Mouse (Mus musculus): Measurements from ENCODE around the gene Rgs17.

The Rgs17 gene

GRCm38 (mm10) chr10:5823740-5824491, 98.3 kb downstream of the Rgs17 start, which contains the start of gene Mtrf1l:
Gene Mtrf1l (minus strand): TSS chr10:5823910.
- peak; percentile 97 for DNase-seq (ENCODE audit: low spot score)

DNA sequence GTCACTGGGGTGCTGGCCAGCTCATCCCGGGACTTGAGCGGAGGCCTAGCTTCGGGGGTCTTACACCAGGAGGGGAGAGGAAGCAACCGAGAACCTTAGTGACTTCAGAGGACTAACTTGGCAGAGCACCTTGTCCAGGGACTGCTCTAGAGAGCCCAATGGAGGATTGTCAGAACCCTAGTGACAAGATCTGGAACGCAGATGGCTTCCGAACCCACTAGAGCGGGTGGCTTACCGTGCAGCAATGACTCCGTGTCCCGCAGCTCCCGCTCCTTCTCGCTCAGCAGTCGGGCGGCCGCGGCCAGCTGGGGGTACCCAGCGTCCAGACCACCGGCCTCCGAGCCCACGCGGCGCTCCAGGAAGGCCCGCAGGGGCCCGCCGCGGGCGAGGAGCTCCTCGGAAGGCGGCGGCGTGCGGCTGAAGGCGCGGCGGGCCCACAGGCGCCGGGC, 98.9 kb downstream of the Rgs17 start:
- no peak for DNase-seq (ENCODE audit: low spot score)

DNA sequence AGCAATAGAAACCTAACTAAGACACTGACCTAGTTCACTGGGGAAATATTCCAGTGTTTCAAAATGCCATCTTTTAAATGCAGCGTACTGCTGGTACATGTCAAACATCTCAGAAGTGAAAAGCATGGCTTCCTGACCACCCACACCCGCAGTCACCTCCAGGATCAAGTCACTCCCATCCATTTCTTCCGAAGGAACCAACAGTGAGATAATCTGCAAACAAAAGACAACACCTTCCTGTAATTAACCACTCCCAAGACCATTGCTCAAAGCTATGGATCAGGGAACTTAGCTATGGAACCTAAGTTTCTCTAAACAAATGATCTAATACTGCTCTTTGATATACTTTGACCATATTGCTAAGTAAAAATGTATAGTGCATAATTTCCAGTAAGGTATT, 103.4 kb downstream of the Rgs17 start:
- no peak for DNase-seq (ENCODE audit: low spot score)

- no peak for DNase-seq (ENCODE audit: low spot score)
These were observed 106.2 kb downstream of the Rgs17 start for GRCm38 (mm10) chr10:5815968-5816367.

DNA sequence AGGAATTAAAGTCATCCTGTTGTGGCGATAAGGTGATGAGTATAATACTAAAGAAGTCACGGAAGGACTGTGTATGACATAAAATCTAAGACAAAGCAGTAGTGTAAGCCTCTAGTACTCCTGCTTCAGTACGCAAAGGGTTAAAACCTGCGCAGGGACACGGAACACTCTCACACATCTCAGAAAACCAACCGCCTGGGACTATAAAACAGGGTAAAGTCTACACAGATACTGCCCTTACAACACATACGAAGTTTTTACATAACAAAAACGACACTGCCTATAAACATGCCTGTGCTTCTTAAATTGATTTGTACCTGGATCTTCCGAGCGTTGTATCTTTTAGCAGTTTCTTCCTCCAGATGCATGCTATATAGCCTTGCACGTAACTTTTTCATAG, 108.5 kb downstream of the Rgs17 start:
- no peak for DNase-seq (ENCODE audit: low spot score)

DNA sequence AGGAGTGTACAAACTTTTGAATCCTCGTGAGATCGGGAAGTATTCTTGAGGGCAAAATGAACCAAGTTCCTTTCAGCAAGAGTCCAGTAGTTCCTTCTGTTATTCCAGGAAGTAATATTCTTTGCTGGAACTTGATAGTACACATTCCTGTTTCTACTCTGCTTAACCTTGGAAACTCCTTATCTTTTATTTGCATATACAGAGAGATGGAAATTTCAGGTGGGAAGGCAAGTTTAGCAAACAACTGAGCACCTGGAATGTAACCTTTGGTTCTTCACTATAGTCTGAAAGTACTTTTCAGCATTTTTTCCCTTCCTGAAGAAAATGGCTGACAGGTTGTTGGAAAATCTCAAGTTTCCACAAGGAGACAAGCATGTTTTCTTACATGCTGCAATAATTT, 114.5 kb downstream of the Rgs17 start:
- no peak for DNase-seq (ENCODE audit: low spot score)

- no peak for DNase-seq (ENCODE audit: low spot score)
These were observed 115.2 kb downstream of the Rgs17 start for GRCm38 (mm10) chr10:5806996-5807395.

- no peak for DNase-seq (ENCODE audit: low spot score)
These were observed 115.8 kb downstream of the Rgs17 start for GRCm38 (mm10) chr10:5806416-5806815.

GRCm38 (mm10) chr10:5805731-5806307, 116.4 kb downstream of the Rgs17 start:
- DNase-seq (ENCODE audit: low spot score), result peak; percentile 96

GRCm38 (mm10) chr10:5805243-5805730, 116.9 kb downstream of the Rgs17 start, which contains the start of gene Fbxo5:
Gene Fbxo5 (minus strand): TSS chr10:5805600.
- peak; percentile 98 for DNase-seq (ENCODE audit: low spot score)

- no peak for DNase-seq (ENCODE audit: low spot score)
These were observed 117.5 kb downstream of the Rgs17 start for GRCm38 (mm10) chr10:5804691-5805156.

GRCm38 (mm10) chr10:5803739-5804138, 118.5 kb downstream of the Rgs17 start:
- no peak for DNase-seq (ENCODE audit: low spot score)

DNA sequence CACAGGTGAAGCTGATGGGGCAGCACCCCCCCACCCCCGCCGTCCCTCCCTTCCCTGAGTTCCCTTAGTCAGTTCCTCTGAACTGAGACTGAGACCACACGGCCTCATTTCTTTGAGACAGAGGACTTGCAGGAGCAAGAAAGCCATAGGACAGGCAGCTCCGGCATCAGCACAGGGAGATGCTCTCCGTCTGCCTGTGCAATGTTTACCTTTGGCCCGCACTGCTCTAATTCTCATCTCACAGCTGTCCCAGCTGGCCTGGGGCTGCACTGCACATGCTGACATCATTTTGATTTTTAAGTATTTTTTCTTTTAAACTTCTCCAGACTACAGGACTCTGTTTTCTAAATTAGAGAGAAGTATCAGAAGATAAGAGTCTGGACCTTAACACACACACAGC, 119.3 kb downstream of the Rgs17 start:
- DNase-seq (ENCODE audit: low spot score), result no peak

GRCm38 (mm10) chr10:5800490-5800889, 121.7 kb downstream of the Rgs17 start:
- DNase-seq (ENCODE audit: low spot score), result no peak

GRCm38 (mm10) chr10:5798069-5798468, 124.1 kb downstream of the Rgs17 start:
- DNase-seq (ENCODE audit: low spot score), result no peak

DNA sequence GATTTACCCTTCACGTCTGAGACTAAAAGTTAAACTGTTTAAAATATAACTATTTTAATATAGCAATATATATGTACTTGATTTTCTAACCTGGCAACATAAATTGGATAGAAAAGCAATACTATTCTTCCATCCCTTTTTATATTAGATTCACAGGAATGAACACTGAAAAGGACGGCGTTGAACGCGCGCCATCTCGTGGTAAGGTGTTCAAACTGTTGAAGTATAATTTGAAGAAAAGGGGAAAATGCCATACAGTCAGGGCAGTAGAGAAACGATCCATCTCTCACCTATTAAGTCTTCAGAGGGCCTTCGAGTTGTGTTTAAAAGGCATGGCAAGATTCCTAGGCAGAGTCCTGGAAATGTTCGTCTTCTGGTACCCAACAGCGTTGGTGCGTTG, 131.5 kb downstream of the Rgs17 start:
- peak; percentile 53 for DNase-seq (ENCODE audit: low spot score)

DNA sequence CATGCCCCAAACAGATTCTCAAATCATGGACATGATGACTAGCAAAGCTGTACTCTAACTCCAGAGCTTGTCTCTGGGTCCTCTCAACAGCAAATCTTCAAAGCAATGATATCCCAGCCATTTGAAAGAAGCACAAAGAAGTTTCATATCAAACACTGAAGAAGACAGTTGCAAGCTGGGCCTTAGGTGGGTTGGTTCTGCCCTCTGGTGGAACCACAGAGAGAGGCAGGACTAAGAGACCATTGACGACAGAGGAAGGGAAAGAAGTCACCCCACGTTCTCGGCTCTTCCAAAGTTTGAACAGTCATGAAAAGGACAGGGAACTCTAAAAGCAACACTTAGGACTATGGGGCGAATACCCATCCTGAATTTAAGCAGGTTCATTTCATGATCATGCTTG, 135.3 kb downstream of the Rgs17 start:
- DNase-seq (ENCODE audit: low spot score), result no peak

All from urinary bladder, postnatal 14 days (tissue).